Mouse (Mus musculus): ENCODE data around the gene Intu. TPM values are rescaled to one million over a fixed set of nuclear protein-coding genes. Genes with fewer than 3 reads are reported as not detected.

Gene Intu
- total RNA-seq, 1 experiment from 2014 or later = 1.8 TPM

- ATAC-seq (replicated peaks; ENCODE audit: insufficient number of reproducible peaks, low FRiP score, low TSS enrichment, poor library complexity, severe bottlenecking) = no peak
Measured at GRCm38 (mm10) chr3:40669395-40669794, 138.3 kb downstream of the Intu start.

GRCm38 (mm10) chr3:40673515-40673914 lies 142.4 kb downstream of the Intu start:
- ATAC-seq (replicated peaks; ENCODE audit: insufficient number of reproducible peaks, low FRiP score, low TSS enrichment, poor library complexity, severe bottlenecking) = no peak

- no peak for ATAC-seq (replicated peaks; ENCODE audit: insufficient number of reproducible peaks, low FRiP score, low TSS enrichment, poor library complexity, severe bottlenecking)
Measured at GRCm38 (mm10) chr3:40674873-40675405, 143.9 kb downstream of the Intu start.

- ATAC-seq (replicated peaks; ENCODE audit: insufficient number of reproducible peaks, low FRiP score, low TSS enrichment, poor library complexity, severe bottlenecking) = no peak
Measured at GRCm38 (mm10) chr3:40678856-40679255, 147.8 kb downstream of the Intu start.

- no peak for ATAC-seq (replicated peaks; ENCODE audit: insufficient number of reproducible peaks, low FRiP score, low TSS enrichment, poor library complexity, severe bottlenecking)
Measured at GRCm38 (mm10) chr3:40682404-40682803, 151.3 kb downstream of the Intu start.

- no peak for ATAC-seq (replicated peaks; ENCODE audit: insufficient number of reproducible peaks, low FRiP score, low TSS enrichment, poor library complexity, severe bottlenecking)
Measured at GRCm38 (mm10) chr3:40683171-40683570, 152.1 kb downstream of the Intu start.

- ATAC-seq (replicated peaks; ENCODE audit: insufficient number of reproducible peaks, low FRiP score, low TSS enrichment, poor library complexity, severe bottlenecking) = no peak
Measured at GRCm38 (mm10) chr3:40685855-40686515, 154.9 kb downstream of the Intu start.

- no peak for ATAC-seq (replicated peaks; ENCODE audit: insufficient number of reproducible peaks, low FRiP score, low TSS enrichment, poor library complexity, severe bottlenecking)
Measured at GRCm38 (mm10) chr3:40686836-40687235, 155.8 kb downstream of the Intu start.

GRCm38 (mm10) chr3:40687588-40687987 lies 156.5 kb downstream of the Intu start:
- no peak for ATAC-seq (replicated peaks; ENCODE audit: insufficient number of reproducible peaks, low FRiP score, low TSS enrichment, poor library complexity, severe bottlenecking)

GRCm38 (mm10) chr3:40691566-40691965 lies 160.5 kb downstream of the Intu start:
- no peak for ATAC-seq (replicated peaks; ENCODE audit: insufficient number of reproducible peaks, low FRiP score, low TSS enrichment, poor library complexity, severe bottlenecking)

- ATAC-seq (replicated peaks; ENCODE audit: insufficient number of reproducible peaks, low FRiP score, low TSS enrichment, poor library complexity, severe bottlenecking) = no peak
Measured at GRCm38 (mm10) chr3:40693435-40693834, 162.3 kb downstream of the Intu start.

GRCm38 (mm10) chr3:40693960-40694359 lies 162.9 kb downstream of the Intu start:
- no peak for ATAC-seq (replicated peaks; ENCODE audit: insufficient number of reproducible peaks, low FRiP score, low TSS enrichment, poor library complexity, severe bottlenecking)

GRCm38 (mm10) chr3:40694438-40694837 lies 163.4 kb downstream of the Intu start:
- no peak for ATAC-seq (replicated peaks; ENCODE audit: insufficient number of reproducible peaks, low FRiP score, low TSS enrichment, poor library complexity, severe bottlenecking)

- no peak for ATAC-seq (replicated peaks; ENCODE audit: insufficient number of reproducible peaks, low FRiP score, low TSS enrichment, poor library complexity, severe bottlenecking)
Measured at GRCm38 (mm10) chr3:40695162-40695561, 164.1 kb downstream of the Intu start.

GRCm38 (mm10) chr3:40698834-40699233 lies 167.7 kb downstream of the Intu start:
- no peak for ATAC-seq (replicated peaks; ENCODE audit: insufficient number of reproducible peaks, low FRiP score, low TSS enrichment, poor library complexity, severe bottlenecking)

- peak; percentile 71 for ATAC-seq (replicated peaks; ENCODE audit: insufficient number of reproducible peaks, low FRiP score, low TSS enrichment, poor library complexity, severe bottlenecking)
Measured at GRCm38 (mm10) chr3:40704816-40705430, 173.8 kb downstream of the Intu start.

- ATAC-seq (replicated peaks; ENCODE audit: insufficient number of reproducible peaks, low FRiP score, low TSS enrichment, poor library complexity, severe bottlenecking) = no peak
Measured at GRCm38 (mm10) chr3:40708655-40709054, 177.6 kb downstream of the Intu start, which contains the start of gene Slc25a31. Gene Slc25a31 (plus strand): TSS chr3:40708855.

- ATAC-seq (replicated peaks; ENCODE audit: insufficient number of reproducible peaks, low FRiP score, low TSS enrichment, poor library complexity, severe bottlenecking) = no peak
Measured at GRCm38 (mm10) chr3:40716056-40716455, 185.0 kb downstream of the Intu start.

GRCm38 (mm10) chr3:40719022-40719421 lies 187.9 kb downstream of the Intu start:
- no peak for ATAC-seq (replicated peaks; ENCODE audit: insufficient number of reproducible peaks, low FRiP score, low TSS enrichment, poor library complexity, severe bottlenecking)

GRCm38 (mm10) chr3:40738381-40738912 lies 207.4 kb downstream of the Intu start:
- no peak for ATAC-seq (replicated peaks; ENCODE audit: insufficient number of reproducible peaks, low FRiP score, low TSS enrichment, poor library complexity, severe bottlenecking)
